Mouse (Mus musculus) olfactory bulb, adult 2 months (tissue): Measurements from ENCODE around the gene Sema3e.

Source experiments
- CTCF ChIP-seq: fragments of 200-500 bp; IDR thresholded peaks from 2 replicates; pipeline ENCODE4 v1.5.1; 2012; ENCODE audit warnings: low read depth, mild to moderate bottlenecking, low read length, moderate library complexity; ENCODE audit not compliant: insufficient read depth
- POLR2A ChIP-seq: fragments of 200-500 bp; IDR thresholded peaks from 2 replicates; pipeline ENCODE4 v1.6.1; 2012; ENCODE audit warnings: mild to moderate bottlenecking, low read depth, low read length, moderate library complexity; ENCODE audit not compliant: insufficient read depth

DNA sequence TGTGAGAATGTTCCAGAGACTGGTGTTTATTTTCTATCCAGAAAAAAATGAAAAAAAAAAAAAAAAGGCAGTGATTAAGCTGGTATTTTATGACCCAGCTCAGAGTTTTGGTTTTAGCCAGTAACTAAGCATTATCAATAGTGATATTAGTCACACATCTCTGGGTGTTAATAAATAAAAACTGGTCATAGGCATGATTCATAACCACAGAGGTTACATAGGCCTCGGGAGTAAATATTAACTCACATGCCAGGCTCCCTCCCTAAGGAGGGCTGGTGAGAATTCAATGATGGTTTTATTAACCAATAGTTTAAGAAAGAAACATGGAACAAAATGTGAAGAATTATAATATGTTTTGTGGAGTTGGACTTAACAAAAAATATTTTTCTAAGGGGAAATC is 5.7 kb downstream of the Sema3e start:
- TF ChIP-seq CTCF, result no peak
- TF ChIP-seq POLR2A, result no peak
